Mouse (Mus musculus) embryo, embryonic 11.5 days (tissue): ENCODE results near the gene Stpg1.

Source experiments
- DNase-seq: peaks from one replicate; pipeline ENCODE4 v3.0.0-alpha.2; 2012; ENCODE audit warnings: low read depth, low spot score

Gene Stpg1

DNA sequence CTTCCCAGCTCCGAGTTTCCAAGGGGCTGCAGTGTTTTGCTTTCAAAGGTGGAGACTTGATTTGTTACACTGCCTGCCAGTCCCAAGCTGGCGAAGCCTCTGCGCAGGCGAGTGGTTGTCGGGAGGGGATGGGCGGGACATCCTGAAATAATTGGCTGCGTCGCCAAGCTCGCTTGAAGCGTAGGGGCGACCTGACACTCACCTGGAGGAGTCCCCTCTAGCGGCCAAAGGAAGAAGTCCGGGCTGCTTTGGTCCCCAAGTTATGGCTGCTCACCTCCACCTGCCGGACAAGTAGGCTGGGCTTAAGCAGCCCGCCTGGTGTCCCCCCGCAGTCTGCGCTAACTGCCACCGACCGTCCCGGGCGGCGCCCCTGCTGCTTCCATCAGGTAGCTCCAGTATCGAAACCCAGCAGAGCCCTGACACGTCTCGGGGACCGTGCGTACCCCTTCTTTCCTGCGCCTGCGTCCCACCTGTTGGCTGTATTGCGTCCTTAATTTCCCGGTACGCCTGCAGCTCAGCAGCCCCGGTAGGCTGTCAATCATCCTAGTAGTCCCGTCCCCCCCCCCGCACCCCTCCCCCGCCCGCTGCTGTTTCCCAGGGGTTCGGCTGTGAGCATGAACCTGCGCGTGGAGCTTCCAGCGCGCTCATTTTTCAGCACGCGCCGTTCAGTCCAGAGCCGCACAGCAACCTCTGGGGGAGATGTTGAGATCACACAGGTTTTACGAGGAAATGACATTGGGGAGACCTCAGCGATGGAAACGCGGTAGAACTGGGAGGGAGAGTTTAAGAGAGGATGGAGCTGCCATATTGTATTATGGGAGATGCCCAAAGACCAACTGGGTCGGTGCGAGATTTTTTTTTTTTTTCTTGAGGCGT, at the start of gene Stpg1, which contains the start of gene Nipal3:
Gene Stpg1, plus strand, starts transcription at position 270 of the 876 bp plus-strand sequence.
Gene Nipal3, minus strand, starts transcription at position 518 of the 876 bp plus-strand sequence.
- peak; percentile 87 for DNase-seq

DNA sequence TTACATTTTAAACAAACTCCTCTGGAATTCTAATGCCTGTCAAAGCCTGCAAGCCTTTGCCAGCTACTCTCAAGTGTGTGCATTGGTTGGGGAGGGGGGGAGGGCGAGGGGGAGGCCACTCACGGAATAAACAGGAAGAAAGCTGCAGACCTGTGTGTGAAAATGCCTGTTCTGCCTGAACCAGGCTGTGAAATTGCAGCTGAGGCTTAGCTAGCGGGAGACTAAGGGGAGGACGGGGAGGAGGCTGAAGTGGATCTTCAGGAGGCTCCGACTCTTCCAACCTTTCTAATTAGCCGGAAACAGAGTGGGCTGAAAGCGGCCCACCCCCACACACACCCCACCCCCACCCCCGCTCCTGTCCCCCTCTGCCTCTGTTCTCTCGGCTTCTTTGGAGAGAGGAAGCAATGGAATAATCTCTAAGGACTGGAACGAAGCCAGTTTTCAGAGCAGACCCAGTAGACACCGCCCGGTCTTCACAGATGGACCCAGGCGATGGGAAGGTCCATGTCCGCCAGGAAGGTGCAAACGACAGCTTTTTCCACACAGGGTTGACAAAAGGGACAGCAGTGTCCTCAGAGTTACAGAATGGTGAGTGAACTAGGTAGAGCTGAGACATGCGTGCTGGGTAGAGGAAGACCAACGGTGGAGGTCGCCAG, 43.1 kb upstream of the Stpg1 start:
- DNase-seq, result no peak

DNA sequence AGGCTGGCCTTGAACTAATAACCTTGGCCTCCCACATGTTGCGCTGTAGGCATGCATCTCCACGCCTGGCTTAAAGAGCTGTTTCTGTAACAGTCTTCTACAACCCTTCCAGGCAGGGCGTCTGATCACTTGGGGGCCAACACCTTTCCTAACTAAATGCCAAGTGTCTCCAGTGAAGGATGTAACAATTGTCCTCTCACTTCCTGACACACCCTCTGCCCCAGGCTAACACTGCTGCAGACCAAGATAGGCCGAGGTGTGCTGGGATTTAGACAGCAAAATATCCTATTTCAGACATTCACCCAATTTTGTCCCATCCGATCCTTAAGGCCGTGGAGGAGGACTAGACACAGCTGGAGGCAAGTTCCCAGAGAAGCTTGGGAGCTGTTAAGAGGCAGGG, 41.4 kb upstream of the Stpg1 start:
- DNase-seq, result no peak

DNA sequence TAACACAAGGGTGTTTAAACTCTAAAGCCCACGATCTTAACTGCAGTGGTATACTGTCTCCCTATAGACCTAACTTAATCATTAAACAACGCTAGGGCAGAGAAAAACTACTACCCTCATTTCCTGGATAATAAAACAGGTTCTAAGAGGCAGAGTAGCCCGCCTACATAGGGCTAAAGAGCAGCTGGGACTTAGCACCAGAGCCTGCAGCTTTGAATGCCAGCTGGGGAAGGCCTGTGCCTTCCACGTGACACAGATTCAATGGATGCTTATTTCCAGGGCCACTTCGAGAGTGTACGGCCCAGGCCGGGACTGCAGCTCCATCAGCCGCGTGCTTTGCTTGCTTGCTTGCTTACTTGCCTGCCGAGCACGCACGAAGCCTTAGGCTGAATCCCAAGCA, 41.0 kb upstream of the Stpg1 start:
- no peak for DNase-seq

DNA sequence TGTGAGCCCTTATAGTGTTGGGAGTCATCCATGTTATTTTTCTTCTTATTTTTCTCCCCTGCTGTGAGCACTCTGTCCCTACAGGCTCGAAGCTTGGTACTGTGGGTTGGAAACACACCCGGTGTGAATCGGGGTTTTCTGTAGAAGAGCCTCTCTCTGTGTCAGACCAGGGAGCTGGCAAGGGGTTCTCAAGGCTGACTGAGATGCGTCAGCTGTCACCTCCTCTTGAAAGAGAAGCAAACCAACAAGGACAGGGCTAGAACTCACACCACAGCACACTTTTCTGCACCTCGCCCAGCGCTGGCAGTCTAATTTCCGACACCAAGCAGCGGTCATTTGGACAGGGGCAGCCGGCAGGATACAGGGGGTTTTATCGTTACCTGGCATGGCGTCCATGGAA, 31.2 kb upstream of the Stpg1 start:
- DNase-seq, result no peak

DNA sequence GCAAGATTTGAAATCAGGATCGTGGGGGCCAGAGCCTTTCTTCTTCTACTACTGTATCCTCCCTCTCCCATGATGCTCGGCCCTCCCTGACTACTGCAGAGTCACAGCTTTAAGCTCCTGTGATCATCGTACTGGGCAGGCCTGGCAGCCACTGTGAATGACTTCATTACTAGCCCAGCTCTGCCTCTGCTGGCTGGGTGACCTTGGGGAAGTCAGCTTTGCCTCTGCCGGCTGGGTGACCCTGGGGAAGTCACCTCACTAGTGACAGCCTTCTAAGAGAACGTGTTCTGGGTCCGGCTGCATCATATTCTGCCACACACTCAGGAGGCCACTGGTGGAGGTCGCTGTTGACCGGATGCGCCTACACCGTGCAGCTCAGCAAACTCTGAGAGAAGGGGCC, 16.7 kb upstream of the Stpg1 start:
- DNase-seq, result no peak

DNA sequence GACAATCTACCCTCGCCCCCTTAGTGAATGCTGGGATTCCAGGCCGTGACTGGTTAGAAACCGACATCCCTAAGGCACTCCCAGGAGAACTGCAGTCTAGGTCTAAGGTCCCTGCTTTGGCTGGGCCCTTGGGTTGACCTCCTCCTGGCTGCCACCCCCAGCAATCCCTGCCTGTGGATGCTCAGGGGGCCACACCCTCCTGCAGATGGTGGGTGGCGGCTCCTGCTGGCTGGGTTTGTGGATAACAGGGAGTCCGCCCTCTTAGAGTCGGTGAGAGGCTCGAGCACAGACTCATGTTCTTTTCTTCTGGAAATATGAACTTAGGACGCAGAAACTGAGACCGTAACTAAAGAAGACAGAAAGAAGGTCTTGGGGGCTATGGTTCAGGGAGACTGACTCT, 14.2 kb upstream of the Stpg1 start:
- DNase-seq, result no peak

DNA sequence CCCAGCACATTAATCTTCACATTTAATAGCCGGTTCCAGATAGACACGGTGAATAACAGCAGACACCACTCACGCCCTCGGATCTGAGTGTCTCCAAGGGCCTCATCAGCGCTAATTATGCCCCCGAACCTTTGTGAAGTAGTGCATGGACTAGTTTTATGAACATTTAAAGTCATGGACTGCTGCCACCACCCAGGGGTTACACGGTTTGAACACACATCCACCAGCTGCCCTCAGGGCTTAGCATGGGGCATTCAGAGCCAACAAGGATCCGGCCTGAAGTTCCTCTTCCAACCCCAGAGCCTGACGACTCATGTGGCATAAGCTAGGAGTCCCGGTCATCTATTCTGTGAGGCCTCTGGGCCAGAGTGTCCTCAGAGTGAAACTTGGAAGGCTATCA, 9.5 kb upstream of the Stpg1 start:
- no peak for DNase-seq

DNA sequence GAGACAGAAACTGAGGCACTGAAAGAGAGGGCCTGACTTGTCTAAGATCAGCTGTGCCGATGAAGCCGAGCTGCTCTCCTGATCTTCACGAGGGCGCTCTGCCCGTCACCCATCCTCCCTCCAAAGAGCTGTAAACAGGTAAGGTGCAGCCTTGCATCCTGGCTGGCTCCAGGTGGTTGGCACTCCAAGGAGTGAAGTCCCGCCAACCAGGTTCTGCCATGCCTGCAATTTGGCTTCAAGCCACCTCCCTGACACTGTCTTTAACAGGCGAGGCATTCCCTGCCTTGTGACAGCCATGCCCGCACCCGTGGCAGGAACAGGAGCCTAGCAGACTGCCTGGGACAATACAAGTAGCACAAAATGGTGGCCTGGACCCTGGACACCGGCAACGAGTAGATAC, 8.2 kb upstream of the Stpg1 start:
- DNase-seq, result no peak

DNA sequence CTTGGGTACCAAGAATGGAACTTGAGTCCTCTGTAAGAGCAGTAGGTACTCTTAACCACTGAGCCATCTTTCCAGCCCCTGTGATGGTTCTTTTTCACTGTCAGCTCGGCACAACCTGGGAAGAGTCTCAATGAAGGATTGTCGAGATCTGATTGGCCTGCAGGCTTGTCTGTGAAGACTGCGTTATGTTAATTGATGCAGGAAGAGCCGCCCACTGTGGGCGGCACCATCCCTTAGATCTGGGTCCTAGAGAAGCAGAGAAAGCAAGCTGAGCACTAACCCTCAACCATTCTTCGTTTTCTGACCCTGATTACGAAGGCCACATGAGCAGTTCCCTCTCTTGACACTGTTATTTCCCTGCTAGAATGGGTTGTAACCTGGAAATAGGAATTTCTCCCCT, 5.3 kb upstream of the Stpg1 start:
- DNase-seq, result no peak

DNA sequence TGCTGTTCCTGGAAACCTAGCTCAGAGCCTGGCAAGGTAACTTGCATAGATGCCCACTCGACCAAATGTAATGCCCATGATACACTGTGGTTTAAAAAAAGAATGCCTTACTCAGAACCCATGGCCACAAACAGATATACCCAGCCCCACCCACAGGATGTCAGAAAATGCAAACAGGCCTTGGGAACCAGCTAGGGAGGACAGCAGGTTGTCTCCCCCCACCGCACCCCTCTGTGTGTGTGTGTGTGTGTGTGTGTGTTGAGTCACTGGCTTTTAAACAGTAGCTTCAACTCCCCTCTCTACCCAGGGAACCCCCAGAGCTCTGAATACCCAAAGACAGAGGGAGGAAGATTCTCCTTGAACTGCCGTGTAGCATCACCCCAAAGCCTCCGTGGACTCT, 1.3 kb upstream of the Stpg1 start:
- DNase-seq, result no peak

DNA sequence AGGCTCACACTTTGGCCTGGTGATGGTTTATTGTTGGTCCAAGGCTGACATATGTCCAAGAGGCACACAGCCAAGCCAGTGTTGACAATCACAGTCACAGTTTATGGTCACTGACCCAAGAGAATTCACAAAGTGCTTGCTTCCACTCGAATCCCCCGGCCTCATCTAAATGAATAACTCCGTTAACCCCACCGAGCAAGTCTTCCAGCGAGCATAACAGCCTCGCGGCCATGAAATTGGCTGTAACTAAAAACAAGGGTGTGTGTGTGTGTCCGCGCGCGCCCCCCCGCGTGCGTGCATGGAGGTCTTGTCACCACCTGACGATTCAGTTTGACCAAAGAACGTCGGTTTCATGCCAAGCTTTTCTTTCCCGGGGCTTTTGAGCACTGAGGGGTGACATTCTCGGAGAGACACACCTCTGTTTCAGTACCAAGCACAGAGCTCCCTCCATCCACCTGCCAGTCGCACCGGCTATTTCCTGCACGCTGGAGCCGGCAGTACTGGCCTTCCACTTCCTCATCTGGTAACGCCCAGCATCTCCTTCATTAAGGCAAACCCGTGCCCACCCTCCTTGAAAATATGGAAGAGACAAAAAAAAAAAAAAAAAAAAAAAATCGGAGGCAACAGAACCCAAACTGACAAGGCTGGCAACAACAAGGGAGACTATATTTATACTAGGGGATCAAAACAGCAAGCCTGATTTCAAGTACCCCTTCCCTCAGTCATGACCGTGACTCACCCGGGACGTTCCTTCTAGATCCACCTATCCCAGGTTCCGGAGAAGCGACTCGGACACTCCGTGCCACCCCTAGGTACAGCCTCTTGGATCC, 684 bp upstream of the Stpg1 start:
- DNase-seq, result no peak

DNA sequence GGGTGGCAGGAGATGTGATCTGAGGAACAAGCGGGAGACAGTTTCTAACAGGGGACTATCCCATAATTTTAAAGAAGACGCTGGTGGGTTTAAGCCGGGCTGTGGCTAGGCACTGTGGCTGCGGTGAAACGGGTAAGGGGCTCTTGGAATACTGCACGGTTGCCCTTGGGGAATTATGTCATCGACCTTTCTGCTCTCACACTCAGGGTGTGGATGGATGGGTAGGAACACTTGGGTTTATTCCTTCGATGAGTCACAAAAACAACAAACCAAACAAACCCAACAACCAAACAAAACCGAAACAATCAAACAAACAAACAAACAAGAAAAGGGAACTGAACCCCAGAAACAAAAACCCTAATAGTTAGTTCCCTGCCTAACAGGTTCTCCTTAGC, 804 bp downstream of the Stpg1 start:
- no peak for DNase-seq

DNA sequence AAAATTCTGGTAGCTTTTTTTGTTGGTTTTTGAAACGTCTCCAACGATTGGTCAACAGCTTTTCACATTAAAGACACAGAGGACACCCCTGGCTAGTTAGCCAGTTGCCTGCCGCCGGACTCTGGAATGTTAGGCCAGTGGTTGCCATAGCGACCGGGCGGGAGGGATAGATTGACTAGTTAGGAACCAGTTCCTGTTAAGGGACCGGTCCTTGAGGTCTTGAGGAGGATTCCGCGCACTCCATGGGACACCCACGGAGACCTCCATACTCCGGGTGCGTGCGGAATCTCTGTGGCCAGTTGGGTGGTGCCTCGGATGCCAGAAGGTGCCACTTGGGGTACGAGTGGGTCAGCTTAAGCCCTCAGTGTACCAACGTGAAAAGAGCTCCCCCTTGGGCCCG, 1.2 kb downstream of the Stpg1 start:
- no peak for DNase-seq

DNA sequence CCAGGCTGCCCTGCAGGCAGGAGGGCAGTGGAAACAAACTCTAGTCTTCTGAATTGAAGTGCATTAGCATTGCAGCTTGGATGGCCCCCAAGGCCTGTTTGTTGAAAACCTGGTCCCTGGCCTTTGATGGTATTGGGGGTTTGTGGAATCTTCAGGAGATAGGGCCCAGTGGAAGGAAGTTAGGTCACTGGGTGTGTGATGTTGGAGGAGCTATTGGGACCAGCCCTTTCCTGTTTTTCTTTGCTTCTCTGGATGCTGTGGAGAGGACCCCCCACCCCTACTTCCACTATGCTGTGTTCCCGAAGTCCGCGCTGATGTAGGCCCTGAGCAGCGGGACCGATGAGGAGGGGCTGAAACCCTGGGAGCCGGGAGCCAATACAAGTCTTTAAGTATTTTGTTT, 3.5 kb downstream of the Stpg1 start:
- no peak for DNase-seq

DNA sequence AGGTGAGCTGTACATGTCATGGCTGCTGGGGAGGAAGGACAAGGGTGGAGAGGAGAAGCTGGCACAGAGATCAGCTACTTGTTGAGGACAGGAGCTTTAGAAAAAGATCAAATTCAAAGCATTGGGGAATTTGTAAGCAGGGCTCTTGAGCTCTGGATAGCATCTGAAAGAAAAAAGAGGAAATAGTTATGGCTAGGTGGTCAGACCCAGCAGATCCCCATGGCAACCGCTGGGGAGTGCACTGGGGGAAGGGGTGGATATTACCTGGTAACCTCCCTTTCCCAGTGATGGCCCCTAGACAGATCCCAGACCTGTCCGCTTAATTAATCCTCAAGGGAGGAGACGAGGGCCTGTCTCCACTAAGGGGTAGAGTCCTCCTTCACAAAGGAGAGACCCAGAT, 5.2 kb downstream of the Stpg1 start:
- DNase-seq, result no peak

DNA sequence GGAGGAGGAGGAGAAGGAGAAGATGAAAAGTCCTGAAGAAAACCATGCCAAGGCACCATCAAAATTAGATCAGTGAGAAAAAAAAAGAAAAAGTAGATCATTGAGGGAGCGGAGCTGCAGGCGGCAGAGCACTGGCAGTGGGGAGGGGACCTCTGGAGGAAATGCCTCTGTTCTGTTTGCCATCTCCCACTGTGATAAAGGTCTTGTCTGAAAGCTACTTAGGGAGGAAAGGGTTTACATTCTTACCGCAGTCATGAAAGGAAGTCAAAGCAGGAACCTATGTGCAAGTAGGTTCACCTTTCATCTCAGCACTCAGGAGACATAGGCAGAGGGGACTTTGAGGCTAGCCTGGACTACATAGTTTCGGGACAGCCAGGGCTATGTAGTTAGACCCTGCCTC, 7.0 kb downstream of the Stpg1 start:
- DNase-seq, result no peak

DNA sequence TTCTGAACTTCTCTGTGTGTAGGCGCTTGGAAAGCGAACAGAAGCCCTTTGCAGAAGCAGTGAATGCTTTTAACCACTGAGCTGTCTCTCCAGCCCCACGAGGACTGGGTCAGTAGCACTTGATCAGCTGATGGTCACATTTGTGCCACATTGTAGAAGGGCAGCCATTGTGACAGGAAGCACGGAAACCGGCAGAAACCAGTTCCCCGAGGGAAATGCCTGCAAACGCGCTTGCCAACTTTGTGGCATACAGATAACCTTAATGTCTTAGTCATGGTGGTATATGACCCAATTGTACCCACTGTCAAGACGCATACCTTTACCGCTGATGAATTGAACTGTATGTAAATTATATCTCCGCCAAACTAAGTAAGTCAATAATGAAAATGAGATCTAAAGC, 11.2 kb downstream of the Stpg1 start:
- DNase-seq, result no peak

DNA sequence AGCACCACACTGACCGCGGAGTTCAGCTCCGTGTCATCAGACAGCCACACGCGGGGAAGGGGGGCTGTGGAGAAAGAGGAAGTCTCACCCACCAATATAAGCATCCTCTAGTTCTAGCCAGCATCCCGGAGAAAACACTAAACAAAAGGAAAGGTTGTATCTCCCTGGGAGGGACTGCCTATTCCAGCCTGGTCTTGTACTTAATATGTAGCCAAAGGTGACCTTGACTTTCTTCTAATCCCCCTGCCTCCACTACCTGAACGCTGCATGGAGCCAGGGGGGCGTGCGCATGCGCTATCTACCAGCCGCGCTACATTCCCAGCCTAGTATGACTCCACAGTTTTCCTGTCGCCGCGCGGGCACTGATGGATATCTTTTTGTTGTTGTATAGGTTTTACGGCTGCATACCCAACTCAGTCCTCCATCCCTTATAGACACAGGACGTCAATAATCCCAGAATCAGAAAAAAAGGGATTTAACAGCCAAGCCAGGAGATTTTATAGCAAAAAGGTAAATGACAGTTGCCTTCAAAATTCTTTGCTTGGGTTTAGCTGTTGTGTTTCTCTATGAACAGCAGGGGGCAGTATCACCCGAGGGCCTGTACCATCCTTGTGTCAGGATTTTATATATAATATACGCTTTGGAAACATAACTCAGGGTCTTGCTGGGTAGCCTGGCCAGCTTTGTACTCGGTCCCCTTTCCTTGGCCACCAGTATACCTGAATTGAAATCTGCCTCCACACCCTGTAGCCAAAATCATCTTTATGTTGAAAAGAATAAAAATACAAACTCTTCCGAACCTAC, 13.2 kb downstream of the Stpg1 start:
- DNase-seq, result no peak

DNA sequence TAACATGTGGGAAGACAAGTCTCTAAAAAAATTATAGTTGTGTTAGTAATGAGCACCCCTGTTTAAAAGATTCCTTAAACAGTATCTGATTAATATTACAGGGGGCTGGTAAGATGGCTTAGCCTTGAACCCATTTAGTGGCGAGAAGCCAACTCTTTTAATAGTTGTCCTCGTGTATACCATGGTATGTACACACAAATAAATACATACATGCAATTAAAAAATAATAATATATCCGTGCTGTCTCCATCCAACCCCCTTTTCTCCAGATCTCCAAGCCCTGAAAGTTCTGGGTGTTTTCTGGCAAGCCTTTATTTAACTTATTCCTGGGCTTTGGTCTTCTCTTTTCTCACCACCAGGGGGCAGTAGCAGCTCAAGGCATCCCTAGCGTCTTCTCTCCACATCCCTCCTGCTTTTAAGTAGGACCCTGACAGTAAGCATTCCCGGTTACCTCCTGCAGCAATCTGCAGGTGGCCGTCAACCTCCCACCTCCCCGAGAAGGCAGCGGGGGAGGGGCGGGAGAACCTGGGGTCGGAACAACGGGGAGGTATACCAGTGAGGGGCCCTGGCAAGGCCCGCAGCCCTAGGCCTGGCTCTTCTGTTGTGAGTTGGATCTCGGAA, 13.9 kb downstream of the Stpg1 start:
- peak; percentile 78 for DNase-seq

DNA sequence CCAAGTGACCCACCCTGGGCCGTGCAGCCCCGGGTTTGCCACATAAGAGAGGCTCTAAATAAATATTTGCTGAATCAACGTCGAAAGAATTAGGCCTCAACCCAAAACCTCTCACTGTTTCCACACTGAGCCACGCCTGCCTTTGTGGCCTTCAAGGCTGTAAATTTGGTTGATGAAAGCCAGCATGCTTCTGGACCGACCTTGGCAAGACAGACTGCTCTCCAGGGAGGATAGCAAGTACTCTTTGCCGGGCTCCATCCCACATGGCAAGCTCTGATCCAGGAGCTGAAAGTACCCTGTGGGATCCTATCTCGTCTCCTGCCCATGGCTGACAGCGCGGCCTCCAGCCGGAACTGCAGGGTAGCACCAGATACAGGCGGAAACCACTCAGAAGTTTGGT, 14.9 kb downstream of the Stpg1 start:
- DNase-seq, result no peak
